Mouse (Mus musculus) megakaryocyte, adult 5-6 weeks (primary cell): ENCODE measurements around the gene Pebp1. TPM values are rescaled to one million over a fixed set of nuclear protein-coding genes. Genes with fewer than 3 reads are reported as not detected.

Experiments used
- ATAC-seq: 2 replicates; pipeline ENCODE4 v1.8.0; 2016; ENCODE audit warnings: mild to moderate bottlenecking, inconsistent platforms; ENCODE audit not compliant: poor library complexity, severe bottlenecking
- total RNA-seq, 2 experiments: library from RNA; stranded (forward) in 1 of 2; stranded (reverse) in 1 of 2; fragments of 153-499, 151-499 nt in 1 of 2; fragments of 221-1000, 200-1000 nt in 1 of 2; gene quantifications; 2 replicates each; pipeline versions ENCODE4 v1.2.3 to v1.2.4; 2015 to 2017

Gene Pebp1
- total RNA-seq, 2 experiments from 2014 or later: 29.2 to 63.2 TPM

DNA sequence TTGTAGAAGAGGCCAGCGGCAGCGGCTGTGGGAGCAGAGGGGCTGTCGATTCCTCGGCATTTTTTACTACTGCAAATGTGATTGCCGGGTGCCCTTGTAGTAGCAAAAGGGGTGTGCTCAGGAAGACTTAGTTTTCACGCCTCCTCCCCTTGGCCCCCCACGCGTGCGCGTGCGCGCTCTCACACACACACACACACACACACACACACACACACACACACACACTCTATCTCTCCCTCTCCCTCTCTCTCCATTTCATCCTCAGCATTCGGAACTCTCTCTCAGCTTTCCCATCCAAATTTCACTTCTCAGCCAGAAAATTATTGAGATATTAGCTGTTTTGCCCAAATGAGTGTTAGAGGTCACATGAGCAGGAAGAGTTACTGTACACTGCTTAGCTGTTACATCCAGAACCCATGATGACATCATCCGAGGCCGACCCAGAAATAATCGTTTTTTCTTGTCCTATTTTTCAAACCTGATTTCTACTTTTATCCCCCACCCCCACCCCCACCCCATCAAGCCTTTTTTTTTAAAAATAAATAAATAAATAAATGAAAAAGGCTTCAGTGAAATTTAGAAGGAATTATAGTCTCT lies 45.4 kb downstream of the Pebp1 start:
- no peak for ATAC-seq

DNA sequence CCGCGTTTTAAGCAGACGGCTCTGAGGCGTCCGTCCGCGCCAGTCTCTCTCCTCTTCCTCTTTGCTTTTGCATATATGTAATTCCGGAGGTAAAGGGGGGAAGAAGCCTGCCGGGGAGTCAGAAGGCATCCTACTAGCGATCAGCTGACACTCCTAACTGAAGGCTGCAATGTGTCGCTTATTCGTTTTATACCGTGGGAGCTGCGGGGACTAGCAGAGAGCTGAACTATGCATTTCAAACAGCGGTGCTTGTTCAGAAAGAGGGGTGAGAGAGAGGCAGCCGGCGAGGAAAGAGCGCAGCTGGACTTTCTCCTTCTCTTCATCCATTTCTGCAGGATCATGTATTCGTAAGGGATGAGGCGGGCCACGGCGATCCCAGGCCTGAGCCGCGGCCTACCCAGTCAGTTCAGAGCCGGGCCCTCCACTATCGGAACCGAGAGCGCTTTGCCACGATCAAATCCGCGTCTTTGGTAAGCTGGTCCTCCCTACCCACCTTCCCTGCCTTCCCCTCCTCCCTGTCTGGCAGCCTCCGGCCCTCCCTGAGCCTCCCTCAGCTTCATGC lies 46.6 kb downstream of the Pebp1 start:
- no peak for ATAC-seq

DNA sequence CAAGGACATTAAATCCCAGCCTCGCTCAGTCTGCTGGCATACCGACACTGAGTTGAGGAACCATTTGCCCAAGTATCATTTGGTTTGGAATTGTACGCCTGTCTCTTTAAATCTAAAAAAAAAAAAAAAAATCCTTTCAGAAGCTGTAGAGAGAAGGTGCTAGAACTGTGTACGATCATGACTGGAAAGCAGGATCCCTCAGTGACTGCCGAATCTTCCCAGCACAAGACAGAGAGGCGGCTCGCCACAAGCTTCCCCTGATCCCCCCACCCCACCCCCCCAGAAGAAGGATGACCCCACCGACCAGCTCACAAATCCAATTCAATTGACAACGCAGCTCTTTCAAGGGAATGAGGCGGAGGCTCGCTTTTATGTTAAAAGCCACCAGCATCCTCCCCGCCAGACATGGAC lies 47.1 kb downstream of the Pebp1 start:
- no peak for ATAC-seq

DNA sequence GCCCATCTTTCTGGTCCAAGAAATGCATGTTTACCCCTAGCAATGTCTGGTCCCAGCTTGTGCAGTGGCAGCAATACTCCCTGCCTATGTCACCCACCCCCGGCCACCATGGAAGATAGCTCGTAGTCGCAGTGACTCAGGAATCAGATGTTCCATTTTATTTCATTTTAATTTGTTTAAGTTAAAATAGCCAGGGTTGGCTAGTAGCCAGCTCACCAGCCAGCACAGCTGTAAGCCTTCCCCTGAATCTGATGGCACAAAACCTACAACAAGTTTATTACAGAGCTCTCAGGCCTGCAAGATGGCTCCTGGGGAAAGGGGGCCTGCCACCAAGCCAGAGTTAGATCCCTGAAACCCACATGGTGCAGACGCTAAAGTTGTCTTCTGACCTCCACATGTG lies 48.3 kb downstream of the Pebp1 start:
- no peak for ATAC-seq

DNA sequence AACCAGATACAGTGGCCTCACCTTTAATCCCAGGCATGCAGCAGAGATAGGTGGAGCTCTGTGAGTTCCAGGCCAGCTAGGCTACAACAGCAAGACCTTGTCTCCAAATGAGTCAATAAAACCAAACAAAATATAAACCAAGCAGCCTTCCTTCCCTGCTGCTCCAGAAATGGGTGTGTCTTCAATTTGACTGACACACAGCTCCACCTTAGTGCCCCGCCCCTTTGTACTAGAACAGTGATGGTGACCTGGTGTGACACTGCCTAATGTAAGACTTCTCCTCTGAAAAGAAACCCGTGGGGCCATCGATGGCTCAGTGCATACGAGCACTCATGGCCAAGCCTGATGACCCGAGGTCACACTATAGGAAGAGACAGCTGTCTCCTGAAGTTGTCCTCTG lies 50.9 kb downstream of the Pebp1 start:
- ATAC-seq: no peak

Other genes starting within 250 kb of the Pebp1 start
- gene Suds3, start 171.5 kb downstream of the Pebp1 start, total RNA-seq (2015): 18.0 and 18.8 TPM in 2 replicates
- gene Suds3, start 171.5 kb downstream of the Pebp1 start, total RNA-seq (2017): 93.5 and 102 TPM in 2 replicates
- gene Taok3, start 167.5 kb downstream of the Pebp1 start, total RNA-seq (2015): 73.8 and 80.2 TPM in 2 replicates
- 57.5 and 72.8 TPM in 2 replicates for gene Taok3, start 167.5 kb downstream of the Pebp1 start, total RNA-seq (2017)
- gene Vsig10, start 31.5 kb upstream of the Pebp1 start, total RNA-seq (2015): 1.4 and 3.9 TPM in 2 replicates
- 0.94 and 2.0 TPM in 2 replicates for gene Vsig10, start 31.5 kb upstream of the Pebp1 start, total RNA-seq (2017)
- gene Wsb2, start 69.7 kb upstream of the Pebp1 start, total RNA-seq (2015): 15.5 and 21.3 TPM in 2 replicates
- gene Wsb2, start 69.7 kb upstream of the Pebp1 start, total RNA-seq (2017): 28.3 and 36.1 TPM in 2 replicates
- gene Rfc5, start 101.4 kb upstream of the Pebp1 start, total RNA-seq (2015): 29.8 and 50.6 TPM in 2 replicates
- gene Rfc5, start 101.4 kb upstream of the Pebp1 start, total RNA-seq (2017): 36.5 and 39.0 TPM in 2 replicates
- gene Ksr2, start 126.4 kb upstream of the Pebp1 start, total RNA-seq (2015): 0.13 TPM in 1 of 2 replicates, not detected in the other
- under 0.01 TPM in 1 of 2 replicates, not detected in the other for gene Ksr2, start 126.4 kb upstream of the Pebp1 start, total RNA-seq (2017)